Mouse (Mus musculus): ENCODE measurements around the gene Zbtb2. TPM values are rescaled to one million over a fixed set of nuclear protein-coding genes. Genes with fewer than 3 reads are reported as not detected.

Gene Zbtb2
- total RNA-seq, 2 experiments from 2014 or later: 8.9 to 9.2 TPM

DNA sequence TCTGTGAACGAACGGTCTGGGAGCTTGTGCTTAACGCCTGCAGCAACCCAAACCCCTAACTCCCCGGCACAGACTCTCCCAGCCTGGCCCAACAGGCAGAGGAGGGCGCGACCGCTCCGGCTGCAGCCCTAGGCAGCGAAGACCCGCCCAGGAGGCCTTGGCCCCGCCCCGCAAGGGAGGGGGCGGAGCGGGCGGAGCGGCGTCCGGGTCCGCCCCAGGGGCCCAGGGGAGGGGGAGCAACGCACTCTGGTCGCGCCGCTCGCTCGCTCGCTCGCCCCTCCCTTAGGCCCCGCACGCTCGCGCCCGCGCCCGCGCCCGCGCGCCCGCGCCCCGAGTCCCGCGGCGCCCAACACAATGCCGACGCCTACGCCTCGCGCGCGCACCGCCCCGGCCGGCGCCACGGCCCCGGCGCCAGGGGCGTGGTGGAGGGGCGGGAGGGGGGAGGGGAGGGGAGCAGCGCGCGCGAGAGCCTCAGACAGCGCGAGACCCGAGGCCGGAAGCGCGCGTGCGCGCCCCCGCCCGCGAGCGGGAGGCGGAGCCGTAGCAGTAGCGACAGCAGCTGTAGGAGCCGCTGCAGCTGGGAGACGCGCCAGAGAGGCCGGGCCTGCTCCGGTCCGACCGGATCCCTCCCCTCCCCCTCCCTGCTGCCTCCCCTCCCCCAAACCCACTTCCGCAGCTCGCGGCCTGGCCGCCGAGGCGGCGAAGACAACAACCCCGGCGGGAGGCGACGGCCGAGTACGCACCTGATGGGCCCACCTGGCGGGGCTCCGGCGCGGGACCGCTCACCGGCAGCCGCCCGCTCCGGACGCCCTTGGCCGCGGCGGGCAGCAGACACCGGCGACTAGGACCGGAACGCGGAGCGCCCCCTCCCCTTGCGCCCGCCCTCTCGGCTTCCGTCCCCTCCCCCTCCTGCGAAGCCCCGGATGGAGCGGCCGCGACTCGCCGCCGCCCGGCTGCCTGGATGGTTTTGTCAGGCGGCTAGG is 1.0 kb downstream of the Zbtb2 start:
- intact Hi-C loops (cut with DNase I): no loop called here
- peak; percentile 95 to 96 for DNase-seq

DNA sequence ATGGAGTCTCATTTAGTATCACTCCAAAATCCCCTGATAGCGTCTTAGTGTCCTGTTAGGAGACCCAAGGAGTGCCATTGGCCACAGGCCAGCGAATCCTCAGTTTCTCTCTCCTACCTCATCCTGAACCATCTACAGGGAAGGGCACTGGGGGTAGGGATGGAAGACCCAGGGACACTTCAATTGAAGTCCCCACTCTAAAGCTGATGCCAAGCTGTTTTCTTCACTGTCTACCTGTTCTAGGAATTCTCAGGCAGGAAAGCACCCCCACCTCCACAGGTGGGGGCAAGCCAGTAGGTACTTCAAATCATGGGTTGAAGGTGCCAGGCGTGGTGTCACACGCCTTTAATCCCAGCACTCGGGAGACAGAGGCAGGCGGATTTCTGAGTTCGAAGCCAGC is 3.7 kb downstream of the Zbtb2 start:
- intact Hi-C loops (cut with DNase I): no loop called here
- no peak for DNase-seq

DNA sequence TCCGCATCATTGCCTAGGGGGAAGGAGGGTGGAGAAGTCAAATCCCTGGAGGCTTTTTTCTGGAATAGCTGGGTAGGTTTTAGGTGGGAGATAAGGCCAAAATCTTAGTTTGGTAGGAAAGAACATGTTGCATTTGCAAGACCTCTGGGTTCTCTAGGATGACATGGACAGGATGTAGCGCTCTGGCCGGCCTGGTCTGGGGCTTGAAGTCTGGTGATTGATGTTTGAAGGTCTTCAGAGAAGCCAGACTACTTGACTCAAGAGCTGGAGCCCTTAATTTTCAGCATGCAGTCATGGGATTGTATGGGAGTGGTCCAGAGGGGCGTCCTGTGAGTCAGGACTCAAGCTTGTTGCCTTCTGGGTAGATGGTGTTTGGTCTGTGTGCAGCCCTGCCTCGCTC is 7.2 kb downstream of the Zbtb2 start:
- intact Hi-C loops (cut with DNase I): no loop called here
- DNase-seq: no peak

DNA sequence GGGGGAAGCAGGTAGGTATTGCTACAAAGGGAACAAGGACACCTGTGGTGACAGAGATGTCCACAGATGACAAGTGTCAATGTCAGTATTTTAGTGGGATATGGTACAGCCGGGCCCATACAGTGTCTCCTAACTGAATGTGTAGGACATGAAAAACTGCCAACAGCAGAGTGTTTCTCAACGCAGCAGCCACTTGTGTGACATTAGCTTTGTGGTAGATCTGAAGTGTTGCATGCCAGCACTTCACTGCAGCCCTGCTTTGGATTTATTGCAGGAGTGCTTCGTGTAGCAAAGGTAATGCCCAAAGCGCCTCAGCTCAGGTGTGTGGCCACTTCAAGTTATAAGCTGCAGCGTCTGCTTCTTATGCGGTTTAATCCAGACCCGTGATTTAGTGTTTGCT is 11.0 kb downstream of the Zbtb2 start:
- DNase-seq: no peak
- intact Hi-C loops (cut with DNase I): no loop called here

DNA sequence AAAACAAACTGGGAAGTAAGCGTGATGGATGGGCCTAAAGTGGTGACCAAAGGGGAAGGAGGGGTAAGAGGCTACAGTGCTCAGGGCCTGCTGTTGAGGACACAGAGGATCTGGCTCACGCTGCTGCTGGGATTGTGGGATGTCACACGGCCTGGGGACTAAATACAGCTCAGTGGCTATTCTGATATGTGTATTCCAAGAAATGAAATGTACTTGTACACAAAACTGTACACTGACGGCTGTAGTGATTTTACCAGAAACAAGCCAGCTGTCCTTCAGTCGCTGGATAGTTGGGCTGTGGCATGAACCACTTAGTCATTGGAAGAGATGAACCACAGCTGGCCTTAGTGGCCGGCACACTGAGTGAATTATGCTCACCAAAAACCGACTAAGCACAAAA is 11.4 kb downstream of the Zbtb2 start:
- intact Hi-C loops (cut with DNase I): no loop called here
- peak; percentile 55 to 58 for DNase-seq

- intact Hi-C loops (cut with DNase I): no loop called here
- DNase-seq: no peak
These were observed 12.6 kb downstream of the Zbtb2 start for GRCm38 (mm10) chr10:4375267-4375666.

DNA sequence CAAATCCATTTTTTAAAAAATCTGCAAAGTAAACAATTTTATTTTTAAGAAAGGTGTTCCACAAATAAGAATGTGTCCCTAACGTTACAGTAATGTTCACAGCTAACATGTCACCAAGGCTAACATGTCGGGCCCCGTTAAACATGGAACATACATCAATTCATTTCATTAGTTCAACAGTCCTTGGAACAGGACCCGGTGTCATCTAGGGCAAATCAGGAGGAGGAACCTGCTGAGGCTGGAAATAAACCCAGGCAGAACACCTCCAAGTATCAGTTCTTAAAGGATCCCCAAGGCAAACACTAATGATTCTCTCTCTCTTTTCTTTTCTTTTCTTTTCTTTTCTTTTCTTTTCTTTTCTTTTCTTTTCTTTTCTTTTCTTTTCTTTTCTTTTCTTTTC is 13.2 kb downstream of the Zbtb2 start:
- DNase-seq: no peak
- intact Hi-C loops (cut with DNase I): loop anchor here (5.0 kb wide), 1 partner anchor 377 kb away; no protein-coding TSS in a partner anchor

GRCm38 (mm10) chr10:4374239-4374638 is 13.7 kb downstream of the Zbtb2 start:
- intact Hi-C loops (cut with DNase I): loop anchor here (5.0 kb wide), 1 partner anchor 377 kb away; no protein-coding TSS in a partner anchor

GRCm38 (mm10) chr10:4373558-4373957 is 14.3 kb downstream of the Zbtb2 start:
- intact Hi-C loops (cut with DNase I): loop anchor here (5.0 kb wide), 1 partner anchor 376 kb away; no protein-coding TSS in a partner anchor
- no peak for DNase-seq

More at GRCm38 (mm10) chr10:4374239-4374638, 13.7 kb downstream of the Zbtb2 start:
- no peak for DNase-seq

DNA sequence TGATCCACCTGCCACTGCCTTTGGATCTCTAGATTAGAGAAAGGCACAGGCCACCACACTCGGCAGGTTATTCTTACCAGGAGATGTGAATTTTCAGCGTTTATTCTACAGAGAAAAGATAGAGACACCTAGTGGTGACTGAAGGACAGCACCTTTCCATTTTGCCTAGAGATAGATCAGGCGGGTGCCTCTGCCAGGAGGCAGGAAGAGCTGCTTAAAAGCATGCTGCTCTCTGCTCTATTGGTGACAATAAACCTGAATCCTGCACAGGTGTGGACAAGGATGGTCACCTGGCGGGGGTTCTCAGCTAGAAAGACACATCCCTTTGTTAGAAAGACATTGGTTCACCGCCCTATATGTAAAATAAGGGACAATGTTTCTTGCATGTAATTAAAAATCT is 15.9 kb downstream of the Zbtb2 start:
- intact Hi-C loops (cut with DNase I): loop anchor here (5.0 kb wide), 1 partner anchor 375 kb away; no protein-coding TSS in a partner anchor

GRCm38 (mm10) chr10:4370105-4370504 is 17.8 kb downstream of the Zbtb2 start:
- intact Hi-C loops (cut with DNase I): loop anchor here (5.0 kb wide), 1 partner anchor 373 kb away; no protein-coding TSS in a partner anchor
- no peak for DNase-seq

More for the DNA sequence above, 15.9 kb downstream of the Zbtb2 start:
- DNase-seq: peak; percentile 42 to 52

- intact Hi-C loops (cut with DNase I): no loop called here
- DNase-seq: no peak
These were observed 23.3 kb downstream of the Zbtb2 start for GRCm38 (mm10) chr10:4364618-4365017.

DNA sequence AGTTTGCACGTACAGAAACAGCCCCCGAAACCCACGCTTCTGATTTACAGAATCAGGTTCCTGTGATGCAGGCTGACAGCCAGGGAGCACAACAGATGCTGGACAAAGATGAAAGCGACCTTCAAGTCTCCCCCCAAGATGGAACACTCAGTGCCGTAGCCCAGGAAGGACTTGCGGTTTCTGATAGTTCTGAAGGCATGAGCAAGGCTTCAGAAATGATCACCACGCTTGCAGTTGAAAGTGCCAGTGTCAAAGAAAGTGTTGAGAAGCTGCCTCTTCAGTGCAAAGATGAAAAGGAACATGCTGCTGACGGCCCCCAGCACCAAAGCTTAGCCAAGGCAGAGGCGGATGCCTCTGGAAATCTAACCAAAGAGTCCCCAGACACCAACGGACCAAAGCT is 30.5 kb downstream of the Zbtb2 start:
- DNase-seq: no peak
- intact Hi-C loops (cut with DNase I): no loop called here

DNA sequence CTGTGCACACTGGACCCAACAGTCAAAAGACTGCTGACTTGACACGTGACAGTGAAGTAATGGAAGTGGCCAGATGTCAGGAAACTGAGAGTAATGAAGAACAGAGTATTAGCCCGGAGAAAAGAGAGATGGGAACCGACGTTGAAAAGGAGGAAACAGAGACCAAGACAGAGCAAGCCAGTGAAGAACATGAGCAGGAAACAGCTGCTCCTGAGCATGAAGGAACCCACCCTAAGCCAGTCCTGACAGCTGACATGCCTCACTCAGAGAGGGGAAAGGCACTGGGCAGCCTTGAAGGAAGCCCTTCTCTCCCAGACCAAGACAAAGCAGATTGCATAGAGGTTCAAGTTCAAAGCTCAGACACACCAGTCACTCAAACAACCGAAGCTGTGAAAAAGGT is 31.3 kb downstream of the Zbtb2 start:
- DNase-seq: no peak
- intact Hi-C loops (cut with DNase I): no loop called here

GRCm38 (mm10) chr10:4355882-4356451 is 31.9 kb downstream of the Zbtb2 start:
- no peak for DNase-seq
- intact Hi-C loops (cut with DNase I): no loop called here

DNA sequence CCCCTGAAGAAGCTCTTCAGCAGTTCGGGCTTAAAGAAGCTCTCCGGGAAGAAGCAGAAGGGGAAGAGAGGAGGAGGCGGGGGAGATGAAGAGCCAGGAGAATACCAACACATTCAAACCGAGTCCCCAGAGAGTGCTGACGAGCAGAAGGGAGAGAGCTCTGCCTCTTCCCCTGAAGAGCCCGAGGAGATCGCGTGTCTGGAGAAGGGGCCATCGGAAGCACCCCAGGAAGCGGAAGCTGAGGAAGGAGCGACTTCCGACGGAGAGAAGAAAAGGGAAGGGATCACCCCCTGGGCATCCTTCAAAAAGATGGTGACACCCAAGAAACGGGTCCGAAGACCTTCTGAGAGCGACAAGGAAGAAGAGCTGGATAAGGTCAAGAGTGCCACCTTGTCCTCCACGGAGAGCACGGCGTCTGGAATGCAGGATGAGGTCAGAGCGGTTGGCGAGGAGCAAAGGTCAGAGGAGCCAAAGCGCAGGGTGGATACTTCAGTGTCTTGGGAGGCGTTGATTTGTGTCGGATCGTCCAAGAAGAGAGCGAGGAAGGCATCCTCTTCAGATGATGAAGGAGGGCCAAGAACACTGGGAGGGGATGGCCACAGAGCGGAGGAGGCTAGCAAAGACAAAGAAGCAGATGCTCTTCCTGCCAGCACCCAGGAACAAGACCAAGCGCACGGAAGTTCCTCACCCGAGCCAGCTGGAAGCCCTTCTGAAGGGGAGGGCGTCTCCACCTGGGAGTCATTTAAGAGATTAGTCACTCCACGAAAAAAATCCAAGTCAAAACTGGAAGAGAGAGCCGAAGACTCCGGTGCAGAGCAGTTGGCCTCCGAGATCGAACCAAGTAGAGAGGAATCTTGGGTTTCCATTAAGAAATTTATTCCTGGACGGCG is 33.3 kb downstream of the Zbtb2 start:
- no peak for DNase-seq
- intact Hi-C loops (cut with DNase I): no loop called here

DNA sequence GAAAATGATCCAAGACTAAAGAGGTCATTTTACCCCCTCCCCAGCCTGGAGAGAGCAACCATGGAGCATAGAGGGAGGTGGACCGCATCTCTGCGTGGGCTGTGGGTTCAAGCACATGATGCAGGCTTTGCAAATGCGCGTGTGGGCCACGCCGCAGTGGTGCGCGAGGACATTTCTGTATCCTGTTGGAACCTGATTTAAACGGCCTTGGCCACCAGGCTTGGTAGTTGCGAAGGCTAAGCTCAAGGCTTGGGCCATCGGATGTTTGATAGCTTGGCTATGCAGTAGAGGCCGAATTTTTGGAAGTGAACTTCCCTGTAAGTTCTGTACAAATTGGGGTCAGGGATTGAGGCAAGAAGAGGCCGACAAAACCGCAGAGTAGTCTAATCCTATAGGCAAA is 40.3 kb downstream of the Zbtb2 start:
- intact Hi-C loops (cut with DNase I): loop anchor here (2.0 to 10.0 kb wide), 2 partner anchors 351 to 813 kb away; no protein-coding TSS in a partner anchor

GRCm38 (mm10) chr10:4347136-4347492 is 40.8 kb downstream of the Zbtb2 start:
- DNase-seq: no peak
- intact Hi-C loops (cut with DNase I): loop anchor here (2.0 to 10.0 kb wide), 2 partner anchors 350 to 812 kb away; no protein-coding TSS in a partner anchor

More for the DNA sequence above, 40.3 kb downstream of the Zbtb2 start:
- no peak for DNase-seq

GRCm38 (mm10) chr10:4346489-4347135 is 41.3 kb downstream of the Zbtb2 start:
- intact Hi-C loops (cut with DNase I): loop anchor here (2.0 to 10.0 kb wide), 2 partner anchors 350 to 812 kb away; no protein-coding TSS in a partner anchor
- peak; percentile 92 to 96 for DNase-seq

GRCm38 (mm10) chr10:4341430-4341829 is 46.5 kb downstream of the Zbtb2 start:
- intact Hi-C loops (cut with DNase I): loop anchor here (10.0 kb wide), 1 partner anchor 807 kb away; no protein-coding TSS in a partner anchor
- peak; percentile 64 to 76 for DNase-seq

Data from heart, postnatal 10 days (tissue).